Mouse (Mus musculus) frontal cortex, postnatal 14 days (tissue): ENCODE results near the gene Gm281.
"Not testable (repeated sequence)": the region's sequence is repeated elsewhere in the genome, so short reads cannot be mapped to it uniquely, and the experiment has no call there.

Experiments used
- DNase-seq, 2 experiments: peaks; one replicate each; pipeline ENCODE4 v3.0.0; 2022; ENCODE audit warnings: low spot score in 2 of 2

Gm281 gene

DNA sequence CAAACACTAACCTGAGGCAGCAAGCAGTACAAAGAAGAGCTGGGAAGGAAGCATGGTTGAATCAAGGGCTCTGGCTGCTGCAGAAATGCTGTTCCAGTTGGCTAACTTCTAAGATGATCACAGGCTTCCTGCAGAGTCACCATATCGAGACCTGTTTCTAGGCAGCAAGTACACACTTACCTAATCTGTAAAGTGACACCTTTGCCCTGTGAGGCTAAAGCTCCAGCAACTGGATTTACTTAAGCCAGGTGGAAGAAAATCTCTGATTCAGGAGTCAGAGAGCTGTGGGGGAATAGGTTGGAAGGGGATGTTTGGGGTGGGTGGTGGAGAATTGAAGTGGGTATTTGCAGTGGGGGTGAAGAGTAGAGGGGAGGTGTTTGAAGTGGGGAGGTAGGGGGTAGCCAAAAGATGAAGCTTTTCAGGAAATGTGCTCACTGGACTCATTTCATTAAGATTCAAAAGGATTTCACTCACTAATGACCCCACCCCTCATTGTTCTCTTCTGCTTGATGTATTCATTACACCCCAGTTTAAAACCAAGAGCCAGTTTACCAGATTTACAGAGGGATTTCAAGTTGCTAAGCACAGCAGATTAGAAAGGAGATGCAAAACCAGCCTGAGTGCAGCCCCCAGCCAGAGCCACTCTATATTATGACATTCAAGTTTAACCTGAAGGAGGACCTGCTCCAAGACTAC lies at the start of gene Gm281:
Gm281 (minus strand) TSS at position 92 of the 696 bp plus-strand sequence.
- no peak for DNase-seq

GRCm38 (mm10) chr14:13963527-13963926 lies 49.2 kb upstream of the Gm281 start:
- no peak for DNase-seq

DNA sequence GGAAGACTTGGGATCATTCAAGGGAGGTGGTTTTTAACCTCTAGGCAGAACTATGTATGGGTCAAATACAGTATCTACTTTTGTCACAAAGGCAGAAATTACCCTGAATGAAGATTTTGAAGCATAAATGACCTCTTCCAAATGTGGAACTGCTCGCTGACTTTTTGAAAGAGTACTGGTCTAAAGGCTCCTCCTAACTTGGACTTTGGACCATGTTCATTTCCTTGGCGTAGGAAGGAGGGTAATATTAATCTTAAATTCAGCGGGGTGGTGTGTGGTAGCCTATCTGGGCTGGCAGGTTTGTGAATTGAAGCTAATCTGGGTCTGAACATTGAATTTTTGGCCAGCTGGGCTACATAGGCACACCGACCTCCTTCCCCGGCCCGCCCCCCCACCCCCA lies 48.2 kb upstream of the Gm281 start:
- no peak for DNase-seq

DNA sequence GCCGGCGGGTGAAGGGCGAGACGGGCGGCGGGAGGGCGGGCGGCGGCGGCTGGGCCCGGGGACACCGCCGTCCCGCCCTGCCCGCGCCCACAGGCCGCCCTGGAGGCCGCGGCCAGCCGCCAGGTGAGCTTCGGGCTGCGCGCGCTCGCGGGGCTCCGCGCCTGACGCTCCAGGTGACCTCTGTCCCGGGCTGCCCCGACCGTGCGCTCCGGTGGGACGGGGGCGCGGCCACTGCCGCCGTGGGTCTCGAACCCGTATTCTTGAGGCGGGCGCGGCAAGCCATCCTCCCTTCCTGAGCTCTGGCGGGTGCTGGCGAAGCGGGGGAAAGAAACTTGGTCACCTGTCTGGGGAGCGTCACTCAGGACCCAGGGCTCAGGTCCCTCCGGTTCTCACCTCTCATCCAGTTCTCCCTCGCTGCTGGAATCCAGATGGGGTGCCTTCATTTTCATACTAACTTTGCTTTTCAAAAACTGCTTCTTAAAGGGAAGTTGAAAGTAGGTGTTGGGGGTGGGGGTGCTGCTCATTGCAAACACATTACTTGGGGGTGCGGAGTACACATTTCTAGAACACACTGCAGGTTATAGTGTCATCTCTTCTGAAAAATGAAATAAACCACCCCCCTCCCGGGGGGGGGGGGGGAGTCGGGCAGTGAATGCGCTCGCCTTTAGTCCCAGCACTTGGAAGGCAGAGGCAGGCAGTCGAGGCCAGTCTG lies 47.3 kb upstream of the Gm281 start, which contains the start of the genes Atxn7 and Thoc7:
Atxn7 (plus strand) TSS at position 40 of the 712 bp plus-strand sequence.
Thoc7 (minus strand) TSS at position 452 of the 712 bp plus-strand sequence.
- peak in 1 of 2 experiments; percentile 25 for DNase-seq

- peak; percentile 18 to 44 for DNase-seq
Observed at GRCm38 (mm10) chr14:13960482-13961325, 46.4 kb upstream of the Gm281 start.

GRCm38 (mm10) chr14:13960079-13960478 lies 45.8 kb upstream of the Gm281 start:
- DNase-seq, result no peak

- not testable (repeated sequence) for DNase-seq
Observed at GRCm38 (mm10) chr14:13952151-13952550, 37.9 kb upstream of the Gm281 start.

DNA sequence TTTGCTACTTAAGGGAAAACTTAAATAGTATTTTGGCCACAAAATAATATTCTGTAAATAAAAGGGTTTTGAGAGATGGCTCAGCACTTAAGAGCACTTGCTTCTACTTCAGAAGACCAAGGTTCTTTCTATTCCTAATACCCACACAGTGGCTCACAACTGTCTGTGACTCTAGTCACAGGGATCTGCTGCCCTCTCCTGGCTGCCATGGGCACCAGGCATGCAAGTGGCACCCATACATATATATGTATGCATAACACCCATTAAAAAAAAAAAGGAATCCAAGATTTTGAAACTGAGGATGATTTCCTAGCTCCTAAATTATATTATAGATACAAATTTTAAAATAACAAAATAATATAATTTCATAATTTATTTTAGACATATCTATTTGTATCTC lies 36.1 kb upstream of the Gm281 start:
- no peak for DNase-seq

DNA sequence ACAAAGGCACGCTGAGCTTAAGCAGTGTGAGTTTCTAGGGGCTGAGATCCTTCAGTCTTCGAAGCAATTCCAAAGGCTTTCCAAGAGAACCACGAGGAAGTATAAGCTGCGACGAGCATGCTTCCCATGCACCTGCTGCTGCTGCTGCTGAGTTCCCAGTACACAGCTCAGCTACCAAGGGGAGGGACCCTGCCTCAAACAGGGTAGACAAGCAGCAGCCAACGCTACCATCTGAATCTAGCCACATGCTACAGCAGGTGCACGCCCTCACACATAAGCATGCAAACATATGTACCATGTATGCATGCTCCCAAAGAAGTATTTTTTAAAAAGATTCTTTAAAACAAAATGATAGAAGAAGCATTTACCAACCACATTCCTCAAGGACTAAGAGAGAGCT lies 34.1 kb upstream of the Gm281 start:
- DNase-seq, result no peak

GRCm38 (mm10) chr14:13944686-13945085 lies 30.4 kb upstream of the Gm281 start:
- DNase-seq, result no peak

DNA sequence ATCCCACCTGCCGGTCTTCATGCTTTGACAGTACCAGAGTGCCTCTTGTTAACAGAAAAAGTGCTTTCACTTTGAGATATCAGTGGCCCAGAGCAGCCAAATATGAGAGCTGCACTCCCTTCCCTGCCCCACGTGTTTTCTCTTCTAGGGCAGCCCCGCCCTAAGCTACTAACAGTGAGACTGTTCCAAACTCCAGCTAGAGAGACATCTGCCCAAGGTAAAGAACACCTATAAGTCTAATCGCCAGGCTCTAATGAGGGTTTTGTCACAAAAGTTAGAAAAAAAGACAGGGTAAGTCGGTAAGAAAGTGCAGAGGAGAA lies 19.7 kb upstream of the Gm281 start:
- DNase-seq, result no peak

DNA sequence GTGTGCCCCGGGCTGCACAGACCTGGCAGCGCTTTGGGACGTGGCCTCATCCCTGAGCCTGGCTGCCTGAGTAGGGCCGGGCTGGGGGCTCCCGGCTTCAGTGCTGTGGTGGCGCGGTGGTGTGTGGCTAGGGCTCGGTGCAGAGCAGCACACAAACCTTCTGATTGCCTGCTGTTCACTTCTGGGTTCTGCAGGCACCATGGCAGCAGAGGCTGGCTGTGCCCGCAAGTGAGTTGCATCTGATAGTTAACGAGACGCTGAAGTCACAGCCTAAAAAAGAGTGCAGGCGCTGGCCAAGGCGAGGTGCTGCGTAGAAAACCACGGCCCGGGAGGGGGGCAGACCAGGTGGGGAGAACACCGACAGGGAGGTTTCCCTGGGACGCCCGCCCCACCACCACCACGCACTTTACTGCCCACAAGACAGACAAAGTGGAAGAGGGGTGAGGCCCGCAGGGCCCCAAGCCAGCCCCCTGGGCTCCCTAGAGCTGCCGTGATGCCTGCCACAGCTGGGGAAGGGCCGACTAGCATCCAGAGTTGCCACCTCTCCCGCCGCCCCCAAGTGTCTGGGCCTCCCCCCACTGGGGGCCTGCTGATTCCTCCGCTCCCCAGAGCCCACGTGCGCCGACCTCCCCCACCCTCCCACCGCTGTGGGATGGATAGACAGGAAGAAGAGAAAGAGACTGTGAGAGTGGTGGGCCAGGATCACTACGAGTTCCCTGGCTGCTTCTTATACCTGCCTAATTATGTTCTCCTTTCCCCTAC lies 19.2 kb upstream of the Gm281 start:
- no peak for DNase-seq

- peak; percentile 10 to 56 for DNase-seq
Observed at GRCm38 (mm10) chr14:13917630-13918029, 3.4 kb upstream of the Gm281 start.

- no peak for DNase-seq
Observed at GRCm38 (mm10) chr14:13917208-13917607, 2.9 kb upstream of the Gm281 start.

DNA sequence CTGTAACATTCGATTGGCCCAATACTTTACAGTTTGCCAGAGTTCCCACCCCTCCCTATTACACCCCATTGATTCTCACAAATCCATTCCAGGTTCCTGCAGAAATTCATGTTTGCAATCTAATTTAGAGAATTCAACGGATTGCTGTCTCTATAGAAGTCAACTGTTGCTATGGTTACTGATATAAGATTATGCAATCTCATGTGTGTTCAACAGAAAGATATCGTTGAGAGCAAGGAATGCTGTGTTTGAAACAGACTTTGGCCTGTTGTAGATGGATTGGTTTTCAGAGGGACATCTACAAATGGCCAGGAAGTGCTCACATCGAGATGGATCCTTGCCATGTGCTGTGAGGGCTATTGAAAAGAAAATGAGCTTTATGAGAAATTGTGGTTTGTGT lies 929 bp upstream of the Gm281 start:
- DNase-seq, result no peak

DNA sequence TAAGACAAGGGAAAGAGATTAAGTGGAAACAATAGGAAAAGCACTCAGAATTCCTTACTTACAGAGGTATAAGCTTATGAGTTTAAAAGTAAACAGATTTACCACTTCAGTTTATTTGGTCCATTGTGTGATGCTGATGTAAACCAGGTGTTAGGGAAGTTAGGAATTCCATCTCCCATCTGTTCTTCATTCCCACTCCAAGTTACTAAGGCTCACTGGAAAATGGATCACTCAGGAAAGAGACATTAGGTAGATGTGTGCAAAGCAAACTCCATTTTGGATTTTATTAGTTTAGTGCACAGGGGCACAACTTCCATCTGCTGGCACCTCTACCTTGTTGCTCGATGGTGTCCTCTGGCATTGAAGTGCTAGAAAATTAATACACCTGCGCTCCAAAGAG lies 4.1 kb downstream of the Gm281 start:
- DNase-seq, result no peak

DNA sequence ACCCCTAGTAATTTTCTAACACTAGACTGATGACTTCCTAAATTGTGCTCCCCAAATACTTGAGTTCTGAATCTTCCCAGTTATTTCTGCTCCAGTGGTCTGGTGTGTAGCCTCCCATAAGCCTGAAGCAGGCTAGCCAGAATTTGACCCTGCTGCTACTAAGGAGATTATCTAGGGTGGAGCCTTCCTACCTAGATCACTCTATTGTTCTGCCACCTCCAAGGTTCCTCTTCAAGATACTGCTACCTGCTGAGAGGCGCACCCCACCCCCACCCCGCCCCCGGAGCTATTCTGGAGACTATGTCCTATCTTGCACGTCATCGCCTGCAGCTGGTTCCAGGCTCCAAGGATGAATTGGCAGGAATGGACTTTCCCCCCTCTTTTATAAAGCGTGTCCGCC lies 7.1 kb downstream of the Gm281 start:
- DNase-seq, result no peak

- no peak for DNase-seq
Observed at GRCm38 (mm10) chr14:13906461-13906860, 7.8 kb downstream of the Gm281 start.

DNA sequence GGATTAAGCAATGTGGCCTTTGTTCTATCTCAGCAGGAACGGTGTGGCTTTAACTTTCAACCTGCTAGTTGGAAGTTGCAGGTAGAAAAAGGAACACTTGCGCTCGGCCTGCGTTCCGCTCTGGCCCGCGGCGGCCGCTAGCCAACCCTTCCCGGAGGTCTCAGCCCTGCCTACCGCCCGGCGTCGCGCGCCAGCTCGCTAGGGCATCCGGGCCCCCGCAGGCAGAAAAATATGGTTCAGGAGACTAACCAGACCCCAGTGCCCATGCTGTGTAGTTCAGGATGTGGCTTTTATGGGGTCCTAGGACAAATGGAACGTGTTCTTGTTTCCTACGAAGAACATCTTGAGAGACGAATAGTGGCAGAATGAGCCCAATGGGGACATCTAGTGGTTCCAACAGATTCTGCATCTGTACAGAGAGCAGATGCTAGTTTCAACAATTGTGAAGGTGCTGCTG lies 12.6 kb downstream of the Gm281 start:
- peak; percentile 11 to 60 for DNase-seq

DNA sequence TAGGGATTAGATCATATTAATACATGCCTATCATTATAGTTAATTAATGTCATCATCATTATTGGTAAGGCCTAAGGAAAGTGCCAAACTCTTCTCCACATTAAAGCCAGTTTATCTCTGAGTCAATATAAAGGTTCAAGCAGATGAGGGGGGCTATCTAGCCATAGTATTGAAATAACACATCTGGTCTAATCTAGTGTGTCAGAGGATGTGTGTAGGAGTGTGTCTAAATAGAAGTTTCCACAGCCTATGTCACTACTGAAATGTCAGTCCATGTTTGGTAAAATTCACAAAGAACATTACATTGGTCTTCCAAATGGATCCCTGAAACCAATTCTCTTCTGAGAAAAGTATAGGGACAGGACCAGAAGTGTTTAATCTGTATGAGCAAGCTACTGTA lies 19.1 kb downstream of the Gm281 start:
- DNase-seq, result no peak

DNA sequence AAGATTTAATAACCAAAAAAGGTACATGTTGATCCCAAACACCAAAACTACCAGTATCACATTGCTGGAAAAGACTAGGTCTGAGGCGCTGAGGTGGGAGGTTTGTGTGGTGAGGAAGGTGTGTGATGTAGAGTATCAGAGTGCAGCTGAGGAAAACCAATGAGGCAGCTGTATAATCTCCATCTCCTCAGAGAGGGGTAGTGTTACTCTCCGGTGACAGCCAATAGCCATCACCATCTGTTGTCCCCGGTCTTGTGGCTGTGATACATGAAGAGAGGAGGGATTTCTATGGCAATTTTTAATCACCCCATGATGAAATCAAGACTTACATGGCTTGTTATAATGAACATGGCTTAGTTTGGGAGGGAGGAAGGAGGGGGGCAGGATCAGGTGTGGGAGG lies 20.5 kb downstream of the Gm281 start:
- DNase-seq, result no peak

DNA sequence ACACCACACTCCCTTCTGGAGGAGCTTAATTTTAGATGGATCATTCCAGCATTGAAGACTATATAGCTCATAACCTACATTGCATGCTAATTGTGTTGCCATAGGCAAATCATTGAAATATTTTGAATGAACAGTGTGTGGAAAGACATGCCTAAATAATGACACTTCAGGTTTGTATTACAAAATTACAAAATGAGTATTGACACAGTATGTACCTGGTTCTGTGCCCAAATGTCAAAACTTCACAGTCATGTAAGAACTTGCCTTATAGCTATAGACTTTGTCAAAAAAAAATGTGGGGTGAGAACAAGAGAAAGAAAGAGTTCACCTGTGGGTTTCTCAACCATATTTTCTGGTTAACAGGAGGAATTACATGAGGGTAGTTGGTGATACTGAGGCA lies 52.9 kb downstream of the Gm281 start:
- DNase-seq, result no peak
